Mouse (Mus musculus): ENCODE measurements around the gene Esp3. TPM values are rescaled to one million over a fixed set of nuclear protein-coding genes. Genes with fewer than 3 reads are reported as not detected.
"Not testable (repeated sequence)": the region's sequence is repeated elsewhere in the genome, so short reads cannot be mapped to it uniquely, and the experiment has no call there.

Gene Esp3
- polyA plus RNA-seq (2015; fragmentation: Nextera tagmentation; extraction: Ambion mirVana): not detected in 2 replicates

DNA sequence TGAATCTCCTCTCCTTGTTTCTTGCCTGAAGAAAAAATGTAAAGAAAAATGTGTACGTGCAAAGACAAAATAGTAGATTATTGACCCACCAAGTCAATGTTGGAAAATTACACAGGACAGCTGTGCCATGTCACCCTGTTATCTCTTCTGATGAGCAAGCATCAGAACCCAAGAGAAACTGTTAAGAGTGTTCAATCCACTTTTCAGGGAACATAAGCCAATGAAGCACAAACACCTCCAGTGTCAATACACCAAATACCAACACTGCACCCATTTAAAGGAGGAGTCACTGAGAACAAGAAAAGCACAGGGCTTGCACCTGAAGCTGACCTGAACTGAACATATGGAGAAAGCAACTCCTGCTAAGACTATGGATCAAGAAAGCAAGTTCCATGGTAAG lies at the start of gene Esp3:
Gene Esp3 (plus strand): TSS at position 301 of the 400 bp plus-strand sequence.
- H3K4me1 ChIP-seq (replicated peaks; ENCODE audit: control insufficient read depth, insufficient read depth); H3K4me3 ChIP-seq (ENCODE audit: low read depth, low read length); ATAC-seq (ENCODE audit: low FRiP score, low TSS enrichment); H3K4me2 ChIP-seq (replicated peaks; ENCODE audit: low read depth); H3K27me3 ChIP-seq (ENCODE audit: control insufficient read depth, insufficient read depth, low read length); H3K9ac ChIP-seq (ENCODE audit: low read length); DNase-seq (ENCODE audit: low spot score); H3K36me3 ChIP-seq (ENCODE audit: control insufficient read depth, insufficient read depth, low read length); H3K9me3 ChIP-seq (ENCODE audit: control insufficient read depth, low read length); H3K27ac ChIP-seq (replicated peaks): not testable (repeated sequence)
- WGBS: 85% methylated on average over 1 of the region's 1 CpGs

- ATAC-seq (ENCODE audit: low FRiP score, low TSS enrichment); H3K27ac ChIP-seq (replicated peaks); H3K27me3 ChIP-seq (ENCODE audit: control insufficient read depth, insufficient read depth, low read length); H3K4me1 ChIP-seq (replicated peaks; ENCODE audit: control insufficient read depth, insufficient read depth); H3K4me2 ChIP-seq (replicated peaks; ENCODE audit: low read depth); H3K9me3 ChIP-seq (ENCODE audit: control insufficient read depth, low read length); DNase-seq (ENCODE audit: low spot score); H3K4me3 ChIP-seq (ENCODE audit: low read depth, low read length); H3K36me3 ChIP-seq (ENCODE audit: control insufficient read depth, insufficient read depth, low read length); H3K9ac ChIP-seq (ENCODE audit: low read length): not testable (repeated sequence)
- WGBS: 52% methylated on average over 6 of the region's 6 CpGs
Observed at GRCm38 (mm10) chr17:40583906-40584305, 48.0 kb upstream of the Esp3 start.

GRCm38 (mm10) chr17:40591297-40591696 lies 40.6 kb upstream of the Esp3 start:
- Histone ChIP-seq H3K4me1 (replicated peaks; ENCODE audit: control insufficient read depth, insufficient read depth) (no peaks in the 10 kb centered on the region), H3K9ac (ENCODE audit: low read length) (no peak overlapping the region), H3K27ac (replicated peaks) (no peak overlapping the region), H3K4me3 (ENCODE audit: low read depth, low read length) (no peak overlapping the region), H3K36me3 (ENCODE audit: control insufficient read depth, insufficient read depth, low read length) (no peaks in the 10 kb centered on the region), H3K27me3 (ENCODE audit: control insufficient read depth, insufficient read depth, low read length) (no peaks in the 10 kb centered on the region), H3K9me3 (ENCODE audit: control insufficient read depth, low read length) (no peaks in the 10 kb centered on the region), H3K4me2 (replicated peaks; ENCODE audit: low read depth) (no peak overlapping the region)
- no peak for TF ChIP-seq EP300 (optimal IDR thresholded peaks at IDR 0.05)
- no peak for TF ChIP-seq CTCF (IDR thresholded peaks at IDR 0.05; ENCODE audit: low read depth)
- ATAC-seq (ENCODE audit: low FRiP score, low TSS enrichment) (no peak), DNase-seq (ENCODE audit: low spot score) (no peak)

DNA sequence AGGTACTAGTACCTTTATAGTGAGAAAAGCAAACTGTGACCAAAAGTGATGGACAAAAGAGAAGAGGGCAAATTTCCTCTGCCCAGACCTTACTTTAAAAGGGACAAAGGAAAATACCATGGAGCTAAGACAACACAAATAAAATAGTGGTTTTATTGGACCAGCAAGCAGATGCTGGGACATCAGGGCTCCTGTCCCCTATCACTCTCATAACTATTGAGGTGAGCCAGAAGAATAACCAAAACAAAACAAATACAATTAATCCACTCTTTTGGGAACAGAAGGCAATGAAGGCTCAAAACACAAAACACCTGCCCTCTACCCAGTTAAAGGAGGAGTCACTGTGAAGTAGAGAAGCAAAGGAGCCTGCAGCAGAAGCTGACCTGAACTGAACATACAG lies 33.6 kb upstream of the Esp3 start, which contains the start of gene Esp4:
Gene Esp4 (plus strand): TSS at position 301 of the 400 bp plus-strand sequence.
- no peaks in the 10 kb centered on the region for H3K9me3 ChIP-seq (ENCODE audit: control insufficient read depth, low read length)
- no peaks in the 10 kb centered on the region for H3K27me3 ChIP-seq (ENCODE audit: control insufficient read depth, insufficient read depth, low read length)
- H3K4me1 ChIP-seq (replicated peaks; ENCODE audit: control insufficient read depth, insufficient read depth): no peaks in the 10 kb centered on the region
- H3K4me2 ChIP-seq (replicated peaks; ENCODE audit: low read depth): no peak within 1 kb of the TSS
- DNase-seq (ENCODE audit: low spot score): no peak
- ATAC-seq (ENCODE audit: low FRiP score, low TSS enrichment): no peak
- H3K36me3 ChIP-seq (ENCODE audit: control insufficient read depth, insufficient read depth, low read length): no peaks in the 10 kb centered on the region
- no peak within 1 kb of the TSS for H3K27ac ChIP-seq (replicated peaks)
- TF ChIP-seq CTCF (IDR thresholded peaks at IDR 0.05; ENCODE audit: low read depth): no peak
- no peak for TF ChIP-seq EP300 (optimal IDR thresholded peaks at IDR 0.05)
- H3K9ac ChIP-seq (ENCODE audit: low read length): no peak within 1 kb of the TSS
- H3K4me3 ChIP-seq (ENCODE audit: low read depth, low read length): no peak within 1 kb of the TSS

DNA sequence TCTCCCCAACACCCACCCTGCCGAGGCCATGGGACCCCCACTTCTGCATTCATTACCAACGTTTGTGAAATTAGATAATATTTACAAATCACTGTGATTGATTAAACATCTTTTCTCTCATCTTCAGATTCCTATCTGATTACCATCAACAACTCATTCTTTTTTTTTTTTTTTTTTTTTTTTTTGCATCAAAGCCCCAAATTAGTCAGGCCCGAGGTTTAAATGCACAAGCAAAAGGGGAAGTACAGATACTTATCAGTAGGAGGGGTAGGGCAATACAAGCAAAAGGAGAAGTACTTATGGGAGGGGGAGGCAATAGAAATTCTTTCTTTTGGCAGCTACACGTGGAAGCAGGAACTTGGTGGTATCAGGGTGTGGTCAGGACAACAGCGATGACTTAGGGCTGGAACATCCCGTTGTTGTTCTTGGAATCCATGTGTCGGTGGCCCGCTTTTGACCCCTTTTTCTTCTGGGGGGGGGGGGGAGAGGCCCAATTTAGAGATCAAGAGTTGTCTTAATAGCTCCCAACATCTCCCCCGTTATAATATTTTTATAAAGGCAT lies 30.3 kb downstream of the Esp3 start:
- H3K27me3 ChIP-seq (ENCODE audit: control insufficient read depth, insufficient read depth, low read length); H3K9ac ChIP-seq (ENCODE audit: low read length); H3K4me1 ChIP-seq (replicated peaks; ENCODE audit: control insufficient read depth, insufficient read depth); H3K4me2 ChIP-seq (replicated peaks; ENCODE audit: low read depth); H3K36me3 ChIP-seq (ENCODE audit: control insufficient read depth, insufficient read depth, low read length); H3K4me3 ChIP-seq (ENCODE audit: low read depth, low read length); DNase-seq (ENCODE audit: low spot score); ATAC-seq (ENCODE audit: low FRiP score, low TSS enrichment); H3K27ac ChIP-seq (replicated peaks); H3K9me3 ChIP-seq (ENCODE audit: control insufficient read depth, low read length): not testable (repeated sequence)
- WGBS: 66% methylated on average over 9 of the region's 9 CpGs

DNA sequence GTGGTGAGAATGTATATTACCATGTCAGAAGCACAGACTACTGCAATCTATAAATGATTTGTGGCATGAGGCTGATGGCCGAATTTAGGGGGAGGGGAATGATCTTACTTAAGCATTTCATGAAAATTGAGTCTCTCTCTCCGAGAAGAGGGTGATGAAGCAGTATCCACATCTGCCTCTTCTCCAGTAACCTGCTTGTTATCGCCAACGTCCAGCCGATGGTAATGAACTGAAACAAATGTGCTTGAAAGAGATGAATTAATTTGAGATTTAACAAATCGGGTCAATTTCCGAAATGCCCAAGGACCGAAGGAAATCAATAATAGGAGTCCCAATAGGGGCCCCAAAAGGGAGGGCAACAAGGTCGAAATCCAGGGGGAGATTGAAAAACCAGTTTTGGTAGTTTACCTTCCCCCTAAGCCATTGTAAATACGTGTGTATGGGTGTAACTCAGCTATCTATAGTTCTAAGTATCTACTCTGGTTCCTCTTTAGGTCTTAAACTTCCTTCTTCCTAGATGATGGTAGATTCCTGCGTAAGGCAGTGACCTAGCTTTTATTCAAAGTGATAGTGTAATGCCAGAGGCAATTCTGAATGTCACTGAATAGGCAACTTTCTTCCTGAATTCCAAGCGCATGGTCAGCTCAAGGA lies 31.4 kb downstream of the Esp3 start:
- 75% methylated on average over 12 of the region's 12 CpGs for WGBS

More for the DNA sequence above, 31.4 kb downstream of the Esp3 start:
- not testable (repeated sequence) for H3K9ac ChIP-seq (ENCODE audit: low read length); H3K4me1 ChIP-seq (replicated peaks; ENCODE audit: control insufficient read depth, insufficient read depth); ATAC-seq (ENCODE audit: low FRiP score, low TSS enrichment); DNase-seq (ENCODE audit: low spot score); H3K36me3 ChIP-seq (ENCODE audit: control insufficient read depth, insufficient read depth, low read length); H3K27ac ChIP-seq (replicated peaks); H3K4me3 ChIP-seq (ENCODE audit: low read depth, low read length); H3K27me3 ChIP-seq (ENCODE audit: control insufficient read depth, insufficient read depth, low read length); H3K9me3 ChIP-seq (ENCODE audit: control insufficient read depth, low read length); H3K4me2 ChIP-seq (replicated peaks; ENCODE audit: low read depth)

Other genes with a start within 250 kb of the Esp3 start
- gene Esp8, start 112.1 kb upstream of the Esp3 start, polyA plus RNA-seq (2015; fragmentation: Nextera tagmentation; extraction: Ambion mirVana): 0.22 TPM in 1 of 2 replicates, not detected in the other
- gene Esp6, start 70.6 kb upstream of the Esp3 start, polyA plus RNA-seq (2015; fragmentation: Nextera tagmentation; extraction: Ambion mirVana): not detected in 2 replicates
- not detected in 2 replicates for gene Esp4, start 33.5 kb upstream of the Esp3 start, polyA plus RNA-seq (2015; fragmentation: Nextera tagmentation; extraction: Ambion mirVana)
- gene Esp1, start 95.0 kb downstream of the Esp3 start, polyA plus RNA-seq (2015; fragmentation: Nextera tagmentation; extraction: Ambion mirVana): not detected in 2 replicates
- not detected in 2 replicates for gene Crisp2, start 174.9 kb downstream of the Esp3 start, polyA plus RNA-seq (2015; fragmentation: Nextera tagmentation; extraction: Ambion mirVana)
- gene Rhag, start 179.1 kb downstream of the Esp3 start, polyA plus RNA-seq (2015; fragmentation: Nextera tagmentation; extraction: Ambion mirVana): 0.15 and 0.16 TPM in 2 replicates
- 5.7 and 6.0 TPM in 2 replicates for gene 9130008F23Rik, start 248.5 kb downstream of the Esp3 start, polyA plus RNA-seq (2015; fragmentation: Nextera tagmentation; extraction: Ambion mirVana)

Measured in stomach, postnatal 0 days (tissue).